In the genomic region with DNA sequence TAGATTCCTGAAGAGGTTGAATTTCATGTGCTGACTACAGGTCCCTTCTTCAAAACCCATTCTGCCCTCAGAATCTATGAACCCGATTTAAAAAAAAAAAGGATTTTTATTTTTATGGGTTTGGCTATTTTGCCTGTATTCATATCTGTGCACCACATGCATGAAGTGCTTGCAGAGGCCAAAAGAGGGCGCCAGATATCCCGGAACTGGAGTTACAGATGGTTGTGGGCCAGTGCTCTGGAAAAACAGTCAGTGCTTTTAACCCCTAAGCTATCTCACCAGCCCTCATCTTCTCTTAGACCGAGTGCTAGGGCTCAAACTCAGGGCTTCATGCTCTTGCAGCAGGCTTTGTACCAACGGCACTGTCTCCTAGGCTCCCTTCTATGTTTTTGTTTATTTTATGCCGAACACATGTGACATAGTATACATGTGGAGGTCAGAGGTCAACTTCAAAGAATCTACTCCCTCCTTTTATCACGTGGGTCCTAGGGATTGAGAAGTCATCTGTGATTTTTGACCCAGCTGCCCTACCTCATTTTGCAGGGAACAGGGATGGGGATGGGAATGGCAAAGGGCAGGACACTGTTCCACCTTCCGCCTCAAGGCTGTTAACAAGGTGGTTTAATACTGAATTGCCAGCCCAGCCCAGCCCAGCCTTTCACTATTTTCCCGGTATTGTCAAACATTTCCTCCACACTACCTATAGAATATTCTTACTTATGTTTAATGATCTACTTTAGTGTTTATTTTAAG, we compare ENCODE assay signal across 9 mouse cellular contexts. TPM values are rescaled to one million over a fixed set of nuclear protein-coding genes. Genes with fewer than 3 reads are reported as not detected.
DNase-seq lines count a peak whose midpoint lies in the region; ATAC-seq and TF ChIP-seq lines count a peak whose summit lies in the region.
"Had no signal": no experiment of that assay in that cellular context is flagged by ENCODE, and none has a peak within 500 bp of the region (broad histone marks: within the 10 kb centered on the region; RNA-seq: fewer than 3 reads in every experiment).

No protein-coding gene starts in this region.

- peak; percentile 19; the same call in 1 of the 2 replicates for TF ChIP-seq CTCF in bone marrow, adult 2 months (IDR thresholded peaks at IDR 0.05; ENCODE audit: control insufficient read depth, insufficient read depth, low read length)
- peak; percentile 46; the same call in 1 of the 2 replicates for TF ChIP-seq CTCF in liver, embryonic 14.5 days (IDR thresholded peaks at IDR 0.05; ENCODE audit: low read depth)

- H3K9me3 ChIP-seq in heart, embryonic 10.5 days = no peaks in the 10 kb centered on the region
- no peaks in the 10 kb centered on the region for H3K9me3 ChIP-seq in liver, embryonic 14.5 days (ENCODE audit: control insufficient read depth, low read length)
- H3K9me3 ChIP-seq: hindbrain, embryonic 15.5 days had no signal

- H3K4me1 ChIP-seq in heart, embryonic 10.5 days = no peaks in the 10 kb centered on the region
- H3K4me1 ChIP-seq in bone marrow, adult 2 months (ENCODE audit: control insufficient read depth, insufficient read depth, low read length) = no peaks in the 10 kb centered on the region
- H3K4me1 ChIP-seq in liver, embryonic 14.5 days (replicated peaks; ENCODE audit: control insufficient read depth in 2 of 2, insufficient read depth in 2 of 2, low read length in 1 of 2) = no peaks in the 10 kb centered on the region
- H3K4me1 ChIP-seq: hindbrain, embryonic 15.5 days had no signal

- no peaks in the 10 kb centered on the region for H3K27me3 ChIP-seq in heart, embryonic 10.5 days (ENCODE audit: insufficient read depth, poor library complexity, severe bottlenecking)
- H3K27me3 ChIP-seq in liver, embryonic 14.5 days (ENCODE audit: control insufficient read depth, insufficient read depth, low read length) = no peaks in the 10 kb centered on the region
- H3K27me3 ChIP-seq: hindbrain, embryonic 15.5 days had no signal

- H3K36me3 ChIP-seq in heart, embryonic 10.5 days = no peaks in the 10 kb centered on the region
- no peaks in the 10 kb centered on the region for H3K36me3 ChIP-seq in liver, embryonic 14.5 days (replicated peaks; ENCODE audit: control insufficient read depth, insufficient read depth, low read depth)
- H3K36me3 ChIP-seq: hindbrain, embryonic 15.5 days had no signal

- DNase-seq in heart, postnatal 4 days = peak; percentile 45
- DNase-seq in heart, embryonic 10.5 days (ENCODE audit: low spot score) = no peak
- peak; percentile 50 for DNase-seq in 416B (ENCODE audit: low read depth)
- DNase-seq in liver, embryonic 14.5 days (ENCODE audit: low read depth in 3 of 3, low spot score in 3 of 3) = no peak
- DNase-seq in ovary, postnatal 14 days (ENCODE audit: low spot score) = no peak
- DNase-seq in right cerebral cortex, postnatal 25 days = no peak

- no peak overlapping the region for H3K27ac ChIP-seq in heart, embryonic 10.5 days
- H3K27ac ChIP-seq in bone marrow, adult 2 months (ENCODE audit: control insufficient read depth, insufficient read depth, low read depth, low read length, poor library complexity) = no peak overlapping the region
- H3K27ac ChIP-seq in liver, embryonic 14.5 days = no peak overlapping the region
- H3K27ac ChIP-seq: hindbrain, embryonic 15.5 days had no signal

- H3K9ac ChIP-seq in liver, embryonic 14.5 days (replicated peaks) = no peak overlapping the region
- H3K9ac ChIP-seq: hindbrain, embryonic 15.5 days had no signal

- no peak overlapping the region for H3K4me3 ChIP-seq in heart, embryonic 10.5 days
- H3K4me3 ChIP-seq in bone marrow, adult 2 months (replicated peaks; ENCODE audit: control insufficient read depth, low read depth, low read length) = no peak overlapping the region
- H3K4me3 ChIP-seq in liver, embryonic 14.5 days (ENCODE audit: insufficient read depth in 1 of 2, low read depth in 2 of 2, low read length in 2 of 2) = no peak overlapping the region
- H3K4me3 ChIP-seq: hindbrain, embryonic 15.5 days had no signal

- no peak for TF ChIP-seq EP300 in liver, embryonic 14.5 days (IDR thresholded peaks at IDR 0.05; ENCODE audit: low read depth)

- TF ChIP-seq POLR2A in bone marrow, adult 2 months (IDR thresholded peaks at IDR 0.05; ENCODE audit: borderline replicate concordance, control insufficient read depth, low read depth, low read length) = no peak

- 52% methylated on average over 9 of the region's 9 CpGs for WGBS in heart, embryonic 10.5 days
- 63% methylated on average over 9 of the region's 9 CpGs for WGBS in bone marrow, adult 2 months
- 39% methylated on average over 9 of the region's 9 CpGs for whole genome bisulfite sequencing in liver, embryonic 14.5 days (ENCODE audit: insufficient replicate concordance)

- no peak for ATAC-seq in liver, embryonic 14.5 days (ENCODE audit: insufficient read depth)
- no peak for ATAC-seq in frontal cortex, adult (ENCODE audit: low TSS enrichment)

- no peak overlapping the region for H3K4me2 ChIP-seq in liver, embryonic 14.5 days (ENCODE audit: low read depth)
- H3K4me2 ChIP-seq: hindbrain, embryonic 15.5 days had no signal

RNA-seq across cellular contexts. Expression of a gene that starts 30.3 kb away (rescaled TPM):
- total RNA-seq in heart, postnatal 4 days (2021) = 10 to 100 TPM; 12.3 to 12.8 TPM
- polyA plus RNA-seq in heart, embryonic 10.5 days (2016; fragmentation: Nextera tagmentation; extraction: Ambion mirVana) = 12.7 and 15.0 TPM in 2 replicates
- polyA plus RNA-seq in bone marrow, adult 2 months (2011; ENCODE audit: insufficient read depth, insufficient read length, low replicate concordance, missing spikeins) = 7.2 and 18.6 TPM in 2 replicates
- 16.7 and 17.0 TPM in 2 replicates for polyA plus RNA-seq in liver, embryonic 14.5 days (2012; rRNA removed)
- 21.2 and 23.9 TPM in 2 replicates for polyA plus RNA-seq in liver, embryonic 14.5 days (2014; fragmentation: Nextera tagmentation; extraction: Ambion mirVana)

Comparison
In these comparisons a context has a peak if more than half of its experiments do, and no peak if none do; other contexts are left out.
1. DNase-seq: peak in heart, postnatal 4 days (single experiment) and 416B (single experiment); none in heart, embryonic 10.5 days (single experiment), liver, embryonic 14.5 days (0 of 3), ovary, postnatal 14 days (single experiment) and right cerebral cortex, postnatal 25 days (single experiment).